Mouse (Mus musculus): ENCODE results near the gene Rxylt1.

Rxylt1 gene

DNA sequence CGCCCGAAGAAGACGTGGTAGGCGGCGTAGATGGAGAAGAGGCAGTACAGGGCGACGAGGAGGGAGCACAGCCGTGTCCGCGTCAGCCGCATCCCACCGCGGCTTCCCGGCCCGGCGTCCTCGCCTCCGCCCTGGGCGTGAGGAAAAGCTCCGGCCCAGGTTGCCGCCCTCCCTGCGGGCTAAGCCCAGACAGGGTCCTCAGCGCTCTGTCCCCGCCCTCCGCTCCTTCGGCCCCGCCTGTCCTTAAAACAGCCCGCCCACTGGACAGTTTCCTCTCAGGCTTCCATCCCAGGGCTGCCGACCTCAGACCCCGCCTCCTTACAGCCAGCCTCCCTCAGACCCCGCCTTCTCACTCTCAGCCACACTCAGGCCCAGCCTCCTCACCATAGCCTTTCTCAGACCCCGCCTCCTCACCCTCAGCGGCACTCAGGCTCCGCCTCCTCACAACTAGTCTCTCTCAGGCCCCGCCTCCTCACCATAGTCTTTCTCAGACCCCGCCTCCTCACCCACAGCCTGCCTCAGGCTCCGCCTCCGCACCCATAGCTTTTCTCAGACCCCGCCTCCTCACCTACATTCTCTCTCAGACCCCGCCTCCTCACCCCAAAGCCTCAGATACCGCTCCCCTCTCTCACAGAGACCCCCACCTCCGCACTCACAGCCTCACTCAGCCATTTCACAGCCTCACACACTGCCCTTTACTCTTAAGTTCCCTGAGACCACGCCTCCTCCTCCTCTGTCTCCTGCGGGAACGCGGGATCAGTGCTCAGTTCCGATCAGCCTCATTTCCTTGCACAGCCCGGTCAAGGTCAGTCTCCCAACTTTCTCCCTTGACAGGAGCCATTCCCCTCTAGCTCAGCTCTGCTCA, at the start of gene Rxylt1:
TSS of gene Rxylt1 (minus strand) at position 392 of the 865 bp plus-strand sequence.
- peak; percentile 92 to 93 for DNase-seq (ENCODE audit: low spot score in 2 of 2)

GRCm38 (mm10) chr10:122121290-122121970, 24.3 kb upstream of the Rxylt1 start:
- no peak for DNase-seq (ENCODE audit: low spot score in 2 of 2)

DNA sequence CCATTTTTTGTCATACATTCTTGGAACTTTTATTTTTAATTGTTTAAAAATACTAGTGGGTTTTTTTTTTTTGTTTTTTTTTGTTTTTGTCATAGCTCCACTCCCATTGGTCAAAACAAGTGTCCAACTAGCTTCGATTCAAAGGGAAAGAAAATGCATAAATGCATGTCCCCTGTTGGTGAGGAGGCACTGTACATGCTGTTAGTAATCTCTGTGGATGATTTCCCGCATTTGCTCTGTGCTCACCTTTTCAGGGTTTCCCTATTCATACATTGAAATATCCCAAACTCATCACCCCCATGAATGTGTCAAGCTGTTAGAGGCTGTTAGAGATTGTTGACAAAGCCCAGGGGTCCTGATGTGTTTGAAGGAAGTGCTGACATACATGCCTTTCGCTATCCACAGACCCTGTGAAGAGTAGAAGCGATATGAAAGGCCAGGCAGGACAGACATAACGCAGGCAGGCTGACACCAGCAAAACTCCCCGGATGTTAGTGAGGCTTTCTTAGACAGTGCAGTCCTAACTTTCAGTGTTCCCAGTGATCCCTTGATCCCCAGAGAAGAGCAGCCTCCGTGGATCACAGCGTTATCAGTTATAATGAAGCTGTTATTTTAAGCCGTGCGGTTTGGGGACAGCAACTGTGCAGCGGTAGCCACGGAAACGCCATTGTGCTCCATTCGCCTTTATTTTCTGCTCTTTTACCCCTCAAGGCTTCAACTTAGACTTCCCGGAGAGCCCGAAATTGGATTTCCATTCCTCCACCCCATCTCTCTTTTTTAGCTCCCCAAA, 23.5 kb upstream of the Rxylt1 start:
- no peak for DNase-seq (ENCODE audit: low spot score in 2 of 2)

DNA sequence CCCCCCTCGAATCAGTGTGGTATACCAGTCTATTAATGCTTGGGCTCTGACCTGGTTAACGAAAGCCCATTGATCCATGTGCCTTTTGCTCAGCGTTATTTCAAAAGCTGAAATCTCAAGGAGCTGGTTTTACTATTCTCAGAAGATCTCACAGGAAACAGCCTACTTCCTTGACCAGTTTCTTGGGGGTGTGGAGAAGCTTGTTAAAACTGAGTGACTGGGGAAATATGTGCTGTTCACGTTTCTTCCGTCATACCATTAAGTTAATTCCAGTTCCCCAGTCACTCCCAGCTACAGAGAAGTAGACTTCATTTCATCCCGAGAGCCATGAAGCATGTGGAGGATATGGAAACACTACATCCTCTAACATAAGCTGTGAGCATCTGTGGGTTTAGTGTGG, 22.3 kb upstream of the Rxylt1 start:
- no peak for DNase-seq (ENCODE audit: low spot score in 2 of 2)

DNA sequence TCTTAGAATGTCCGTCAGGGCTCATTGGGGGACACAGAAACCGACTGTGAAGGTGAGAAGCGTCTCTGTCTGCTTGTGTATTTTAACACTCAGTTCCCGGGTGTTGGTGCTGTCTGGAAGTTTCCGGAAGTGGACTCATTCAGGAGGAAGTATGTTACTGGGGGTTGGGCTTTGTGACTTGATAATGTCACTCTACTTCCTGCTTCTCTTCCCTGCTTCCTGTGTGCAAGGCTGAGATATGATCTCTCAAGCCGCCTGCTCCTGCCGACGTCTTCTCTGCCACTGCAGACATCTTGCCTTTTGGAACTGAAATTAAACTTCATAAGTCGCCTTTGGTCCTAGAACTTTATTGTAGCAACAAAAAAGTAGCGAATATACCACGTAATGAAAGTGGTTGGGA, 19.5 kb upstream of the Rxylt1 start:
- DNase-seq (ENCODE audit: low spot score in 2 of 2) = no peak

DNA sequence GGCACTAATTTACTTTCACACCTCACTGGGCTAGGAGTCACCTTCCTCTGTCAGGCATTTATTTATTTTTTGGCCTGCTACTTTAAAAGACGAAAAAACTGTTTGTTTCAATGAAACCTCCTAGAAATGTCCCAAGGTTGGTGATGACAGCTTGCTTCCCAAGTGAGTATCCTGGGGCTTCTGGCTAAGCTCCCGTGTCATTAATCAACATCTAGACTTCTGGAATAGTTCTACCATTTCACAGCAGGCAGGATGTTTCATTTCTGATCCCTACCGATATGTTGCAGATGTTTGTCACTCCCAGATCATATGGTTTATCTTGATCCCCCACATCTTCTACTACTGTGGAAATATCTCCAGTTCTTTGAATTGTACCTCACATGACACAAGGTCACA, 9.5 kb upstream of the Rxylt1 start:
- DNase-seq (ENCODE audit: low spot score in 2 of 2) = no peak

- no peak for DNase-seq (ENCODE audit: low spot score in 2 of 2)
Measured at GRCm38 (mm10) chr10:122105889-122106632, 8.9 kb upstream of the Rxylt1 start.

DNA sequence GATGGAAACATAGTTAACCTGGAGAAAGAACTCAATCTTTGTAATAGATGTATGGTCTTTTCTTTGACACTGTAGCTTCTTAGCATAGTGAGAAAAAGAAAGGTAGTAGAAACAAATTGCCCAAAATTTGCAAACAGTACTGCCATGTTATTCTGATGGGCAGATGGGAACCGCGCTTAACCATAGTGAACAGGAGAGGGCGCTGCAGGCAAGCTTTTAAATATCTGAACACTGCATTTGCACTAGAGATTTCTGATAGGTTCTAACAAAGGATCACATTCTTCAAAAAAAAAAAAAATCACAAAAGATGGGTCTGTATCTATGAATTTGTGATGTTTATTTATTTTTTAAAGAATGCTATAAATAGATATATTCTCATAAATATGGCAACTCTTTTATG, 8.2 kb upstream of the Rxylt1 start:
- peak; percentile 81 to 86 for DNase-seq (ENCODE audit: low spot score in 2 of 2)

GRCm38 (mm10) chr10:122102675-122103074, 5.5 kb upstream of the Rxylt1 start:
- DNase-seq (ENCODE audit: low spot score in 2 of 2) = no peak

DNA sequence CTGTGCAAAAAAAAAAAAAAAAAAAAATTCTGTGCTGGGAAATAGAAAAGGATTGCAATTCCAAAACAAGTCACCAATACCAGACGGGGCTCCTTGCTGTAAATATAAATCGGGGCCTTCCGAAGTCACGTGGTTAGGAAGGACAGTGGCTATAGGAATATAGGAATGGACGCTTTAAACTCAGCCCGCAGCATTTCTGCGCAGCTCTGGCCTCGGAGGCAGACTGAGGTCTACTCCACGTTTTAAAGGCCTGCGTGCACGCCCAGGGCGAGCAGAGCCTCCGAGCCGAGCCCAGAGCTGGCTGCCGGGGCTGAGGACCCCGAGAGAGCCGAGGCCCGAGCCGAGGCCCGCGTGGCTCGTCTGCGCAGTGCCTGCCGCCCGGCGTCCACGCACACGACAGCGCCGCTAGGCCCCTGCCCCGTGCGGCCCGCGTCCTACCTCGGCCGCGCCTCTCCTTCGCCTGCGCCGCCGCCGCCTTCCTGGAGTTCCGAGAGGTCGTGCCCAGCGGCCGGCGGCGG, 650 bp downstream of the Rxylt1 start:
- peak; percentile 30 to 56 for DNase-seq (ENCODE audit: low spot score in 2 of 2)

GRCm38 (mm10) chr10:122090472-122090871, 6.7 kb downstream of the Rxylt1 start:
- DNase-seq (ENCODE audit: low spot score in 2 of 2) = no peak

DNA sequence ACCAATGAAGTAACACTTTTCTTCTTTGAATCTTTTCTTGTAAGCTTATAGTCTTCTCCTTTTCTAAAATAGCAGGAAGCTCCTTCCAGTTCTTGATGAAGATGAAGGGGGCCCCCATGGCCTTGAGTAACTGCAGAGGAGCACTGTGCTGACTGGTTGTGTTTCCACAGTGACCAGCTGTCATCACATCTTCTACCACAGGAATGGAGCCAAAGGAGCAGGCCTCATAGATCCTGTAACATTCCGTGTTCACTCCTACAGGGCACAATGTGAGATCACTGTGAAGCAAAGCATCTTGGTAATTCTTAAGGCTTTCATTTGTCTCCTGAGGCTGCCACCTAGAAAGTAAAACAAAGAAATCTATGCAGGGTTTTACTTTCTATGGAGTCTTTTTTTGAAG, 15.8 kb downstream of the Rxylt1 start:
- DNase-seq (ENCODE audit: low spot score in 2 of 2) = no peak

DNA sequence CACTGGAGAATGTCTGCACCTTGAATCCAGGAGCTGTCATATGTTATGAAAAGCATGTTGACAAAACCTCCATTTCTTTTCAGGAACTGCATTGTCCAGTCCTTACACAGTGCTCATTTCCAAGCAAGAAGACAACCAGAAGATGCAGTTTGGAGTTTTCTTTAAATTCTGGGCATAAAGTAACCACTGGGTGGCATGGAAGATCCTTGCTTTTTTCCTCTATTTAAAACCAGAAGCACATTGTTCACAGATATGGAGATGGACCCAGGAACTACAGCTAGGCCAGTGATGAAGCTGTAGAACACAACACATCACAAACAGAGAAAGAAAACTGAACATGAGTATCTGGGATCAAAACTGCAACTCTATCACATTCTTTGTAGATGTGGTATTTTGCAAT, 28.0 kb downstream of the Rxylt1 start:
- no peak for DNase-seq (ENCODE audit: low spot score in 2 of 2)

DNA sequence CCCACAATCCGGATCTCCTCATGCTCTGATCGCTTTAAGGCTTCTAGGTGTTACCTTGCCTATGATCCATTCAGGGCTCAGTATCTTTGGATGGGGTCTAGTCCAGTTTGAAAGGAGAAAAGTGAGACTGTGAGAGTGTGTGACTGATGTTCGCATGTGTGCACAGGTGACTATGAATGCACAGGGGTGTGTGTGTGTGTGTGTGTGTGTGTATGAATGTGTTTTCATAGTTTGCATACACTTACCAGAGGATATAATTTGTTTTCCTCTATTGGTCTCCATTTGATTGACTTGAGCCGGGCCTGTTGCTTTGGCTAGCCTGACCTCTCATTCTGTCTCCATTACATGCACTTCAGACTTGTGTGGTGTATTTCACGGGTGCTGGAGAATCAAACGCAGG, 41.3 kb downstream of the Rxylt1 start:
- DNase-seq (ENCODE audit: low spot score in 2 of 2) = no peak

DNA sequence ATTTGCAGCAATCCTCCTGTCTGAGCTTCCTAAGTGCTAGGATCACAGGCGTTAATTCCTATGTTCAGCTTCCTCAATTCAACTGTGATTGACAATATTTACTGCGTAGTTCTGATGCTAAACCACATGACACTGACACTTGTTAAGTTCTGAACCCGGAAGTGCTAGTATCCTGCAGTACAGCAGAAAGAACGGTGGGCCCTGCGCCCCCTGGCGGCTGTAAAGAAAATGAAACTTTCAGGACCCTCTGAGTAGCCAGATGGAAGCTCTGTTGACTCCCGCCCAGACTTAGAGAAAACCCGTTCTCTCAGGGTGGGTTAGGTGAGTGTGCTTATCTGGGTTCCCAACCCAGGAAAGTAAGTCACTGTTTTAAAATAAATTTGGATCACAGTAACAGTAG, 42.6 kb downstream of the Rxylt1 start:
- peak in 1 of 2 experiments; percentile 26 for DNase-seq (ENCODE audit: low spot score in 2 of 2)

GRCm38 (mm10) chr10:122051831-122052230, 45.3 kb downstream of the Rxylt1 start:
- DNase-seq (ENCODE audit: low spot score in 2 of 2) = peak; percentile 92 to 95

DNA sequence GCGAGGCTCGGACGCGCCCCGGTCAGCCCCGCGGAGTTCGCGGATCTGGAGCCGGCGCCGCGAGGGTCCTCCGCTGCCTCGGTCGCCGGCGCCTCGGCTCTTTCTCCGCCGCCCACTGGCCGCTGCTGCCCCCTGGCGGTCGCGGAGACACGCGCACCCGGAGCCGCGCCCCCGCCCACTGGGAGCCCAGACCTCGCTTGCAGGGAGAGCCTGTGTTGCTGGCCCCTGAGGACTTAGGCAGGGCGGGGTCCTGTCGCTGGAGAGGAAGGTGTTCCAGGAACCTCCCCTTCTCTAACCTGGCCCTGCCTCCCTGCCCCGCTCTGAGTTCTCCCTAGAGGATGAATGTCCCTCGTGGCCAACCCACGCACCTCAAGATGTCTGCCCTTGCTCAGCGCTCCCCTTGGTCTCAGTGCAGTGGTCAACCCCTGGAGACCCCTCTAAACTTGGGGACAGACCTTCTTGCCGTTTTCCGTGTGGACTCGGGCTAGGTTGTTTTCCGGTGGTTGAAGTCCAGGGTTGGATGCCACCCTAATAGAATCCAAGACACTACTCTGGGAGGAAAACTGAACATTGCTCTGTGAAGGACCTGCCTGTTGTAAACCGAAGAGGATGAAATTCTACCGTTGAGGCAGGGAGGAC, 49.3 kb downstream of the Rxylt1 start:
- peak; percentile 74 to 86 for DNase-seq (ENCODE audit: low spot score in 2 of 2)

DNA sequence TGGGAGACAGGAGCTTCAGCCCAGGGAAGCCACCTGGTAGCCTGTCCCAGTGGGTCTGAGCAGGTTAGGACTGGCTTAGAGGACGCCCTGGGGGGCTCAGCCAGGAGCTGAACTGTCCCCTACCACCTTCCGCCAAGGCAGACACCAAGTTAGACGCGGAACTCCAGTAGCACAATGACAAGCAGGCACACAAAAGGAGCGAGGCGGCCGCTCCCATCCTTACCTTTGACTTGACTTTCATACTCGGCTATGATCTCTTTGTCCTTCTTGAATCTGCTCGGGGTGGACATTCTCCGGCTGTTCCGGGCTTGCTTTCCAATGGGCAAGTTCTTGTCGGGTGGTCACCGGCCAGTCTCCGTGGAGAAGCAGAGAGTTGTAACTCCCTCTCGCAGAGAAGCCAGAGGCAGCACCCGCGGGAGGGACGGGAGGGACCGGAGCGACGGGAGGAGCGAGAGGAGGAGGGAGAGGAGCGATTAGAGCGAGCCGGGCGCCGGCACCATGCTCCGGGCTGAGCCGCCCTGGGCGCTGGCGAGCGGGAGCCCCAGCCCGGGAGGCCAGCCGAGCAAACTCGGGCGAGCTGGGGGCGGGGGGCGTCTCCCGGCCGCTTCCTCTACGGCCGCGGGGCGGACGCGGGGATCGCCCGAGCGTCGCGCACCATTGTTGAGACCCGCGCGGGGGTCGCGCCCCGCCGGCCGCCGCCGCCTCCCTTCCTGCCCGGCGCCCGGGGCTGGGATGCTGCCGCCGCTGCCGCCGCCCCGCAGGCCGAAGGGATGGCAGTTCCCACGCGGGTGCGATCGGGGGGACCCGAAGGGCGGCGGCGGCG, 50.1 kb downstream of the Rxylt1 start, which contains the start of gene Srgap1:
TSS of gene Srgap1 (minus strand) at position 412 of the 823 bp plus-strand sequence.
- DNase-seq (ENCODE audit: low spot score in 2 of 2) = peak; percentile 42 to 51

DNA sequence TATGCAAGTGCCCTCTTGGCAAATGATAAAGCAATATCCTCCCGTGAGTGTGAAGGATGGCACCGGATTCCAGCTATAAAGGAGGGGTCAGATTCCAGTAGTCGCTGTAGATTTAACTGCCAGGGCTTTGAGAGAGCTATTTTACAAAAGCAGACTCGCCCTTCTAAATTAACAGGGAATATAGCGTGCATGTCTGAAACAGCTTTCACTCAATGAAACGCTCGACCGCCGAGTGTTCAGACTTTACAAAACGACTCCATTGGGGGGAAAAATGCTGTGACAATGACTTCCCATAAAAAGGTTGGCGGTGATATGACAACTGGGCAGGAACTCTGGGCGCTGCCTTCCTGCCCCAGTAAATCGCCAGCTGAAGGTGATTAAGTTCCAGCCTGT, 50.7 kb downstream of the Rxylt1 start:
- no peak for DNase-seq (ENCODE audit: low spot score in 2 of 2)

DNA sequence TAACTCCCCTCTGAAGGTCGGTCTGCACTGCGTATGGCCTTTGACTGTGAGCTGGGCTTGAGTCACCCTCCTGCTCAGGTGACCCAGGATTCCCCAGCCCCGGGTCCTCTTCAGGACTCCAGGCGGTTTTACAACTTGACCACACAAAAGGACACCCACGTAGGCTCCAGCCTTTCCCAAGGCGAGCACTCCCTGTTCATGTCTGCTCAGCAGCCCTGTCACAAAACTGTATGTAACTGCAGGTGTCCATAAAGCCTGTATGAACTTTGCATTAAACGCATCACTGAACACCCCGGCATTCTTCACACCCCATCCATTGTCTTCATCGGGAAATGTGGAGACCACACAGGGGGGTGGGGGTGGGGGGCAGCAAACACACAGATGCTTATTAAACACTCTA, 51.2 kb downstream of the Rxylt1 start:
- no peak for DNase-seq (ENCODE audit: low spot score in 2 of 2)

All from right cerebral cortex, adult 2 months (tissue).